Mouse (Mus musculus) thymus, postnatal 36 days (tissue): ENCODE results near the gene Sun2.

Experiments
- DNase-seq, 2 experiments: peaks; one replicate each; pipeline ENCODE4 v3.0.0; 2022; ENCODE audit warnings: mixed read lengths in 2 of 2

Sun2 gene

GRCm38 (mm10) chr15:79683707-79684465 is 58.5 kb downstream of the Sun2 start:
- DNase-seq = no peak

GRCm38 (mm10) chr15:79683146-79683545 is 59.2 kb downstream of the Sun2 start:
- DNase-seq = no peak

GRCm38 (mm10) chr15:79681973-79682372 is 60.4 kb downstream of the Sun2 start:
- no peak for DNase-seq

- DNase-seq = no peak
Observed at GRCm38 (mm10) chr15:79677936-79678335, 64.4 kb downstream of the Sun2 start.
